Mouse (Mus musculus) MEL (cell line): ENCODE data around the gene Shb. TPM values are rescaled to one million over a fixed set of nuclear protein-coding genes. Genes with fewer than 3 reads are reported as not detected.

ENCODE experiments used
- DNase-seq: peaks from one replicate; pipeline ENCODE4 v3.0.0; 2011; ENCODE audit warnings: low read depth, low spot score
- H3K27ac ChIP-seq: 2 replicates; pipeline ENCODE4 v1.5.1; 2012; ENCODE audit warnings: low read depth, mild to moderate bottlenecking, control low read depth, low read length, moderate library complexity; ENCODE audit not compliant: control insufficient read depth
- H3K27me3 ChIP-seq, 2 experiments: fragments of 150-350 bp in 1 of 2; sonication (generic) in 1 of 2; 2 replicates each; pipeline ENCODE4 v1.6.1; 2012; ENCODE audit warnings: low read length in 2 of 2, mild to moderate bottlenecking in 2 of 2, improper control_type of control experiment in 1 of 2, moderate library complexity in 1 of 2; ENCODE audit not compliant: insufficient read depth in 2 of 2, control insufficient read depth in 1 of 2
- H3K36me3 ChIP-seq, 2 experiments: 2 replicates each; pipeline ENCODE4 v1.6.1; 2012 to 2014; ENCODE audit warnings: low read length in 2 of 2, improper control_type of control experiment in 1 of 2, inconsistent platforms in 1 of 2, mild to moderate bottlenecking in 1 of 2; ENCODE audit not compliant: insufficient read depth in 2 of 2, control insufficient read depth in 1 of 2
- H3K4me1 ChIP-seq, 2 experiments: fragments of 150-350 bp in 1 of 2; sonication (generic) in 1 of 2; 2 replicates each; pipeline ENCODE4 v1.6.1; 2012; ENCODE audit warnings: low read length in 2 of 2, improper control_type of control experiment in 1 of 2, mild to moderate bottlenecking in 1 of 2; ENCODE audit not compliant: insufficient read depth in 2 of 2, control insufficient read depth in 1 of 2
- H3K4me3 ChIP-seq, 2 experiments: fragments of 150-350 bp in 1 of 2; sonication (generic) in 1 of 2; 2 replicates each; pipeline ENCODE4 v1.5.1; 2012; ENCODE audit warnings: low read depth in 2 of 2, low read length in 2 of 2, mild to moderate bottlenecking in 2 of 2, moderate library complexity in 2 of 2, control low read depth in 1 of 2, improper control_type of control experiment in 1 of 2; ENCODE audit not compliant: control insufficient read depth in 1 of 2, insufficient read depth in 1 of 2
- H3K79me2 ChIP-seq: 2 replicates; pipeline ENCODE4 v1.6.1; 2012; ENCODE audit warnings: mild to moderate bottlenecking, low read length, moderate library complexity; ENCODE audit not compliant: control insufficient read depth, poor library complexity, insufficient read depth
- H3K9ac ChIP-seq: 2 replicates; pipeline ENCODE4 v1.6.1; 2012; ENCODE audit warnings: low read depth, mild to moderate bottlenecking, control low read depth, low read length, moderate library complexity; ENCODE audit not compliant: control insufficient read depth, poor library complexity, severe bottlenecking
- H3K9me3 ChIP-seq: fragments of 150-350 bp; sonication (generic); replicated peaks from 2 replicates; pipeline ENCODE4 v1.6.1; 2012; ENCODE audit warnings: mild to moderate bottlenecking, low read length, improper control_type of control experiment, moderate library complexity; ENCODE audit not compliant: insufficient read depth
- BHLHE40 ChIP-seq: IDR thresholded peaks from 2 replicates; pipeline ENCODE4 v1.6.1; 2012; ENCODE audit warnings: low read depth, mild to moderate bottlenecking, inconsistent platforms, low read length, improper control_type of control experiment, borderline replicate concordance
- E2F4 ChIP-seq: IDR thresholded peaks from 2 replicates; pipeline ENCODE4 v1.6.1; 2011; ENCODE audit warnings: low read depth, low read length, improper control_type of control experiment, borderline replicate concordance
- GATA1 ChIP-seq: IDR thresholded peaks from 2 replicates; pipeline ENCODE4 v1.6.1; 2011; ENCODE audit warnings: low read depth, low read length, improper control_type of control experiment
- MAZ ChIP-seq: IDR thresholded peaks from 2 replicates; pipeline ENCODE4 v1.6.1; 2012; ENCODE audit warnings: low read depth, mild to moderate bottlenecking, inconsistent platforms, low read length, improper control_type of control experiment
- MEF2A ChIP-seq: IDR thresholded peaks from 2 replicates; pipeline ENCODE4 v1.6.1; 2014; ENCODE audit warnings: low read depth, mild to moderate bottlenecking, inconsistent platforms, low read length, improper control_type of control experiment; ENCODE audit not compliant: poor library complexity, insufficient replicate concordance, severe bottlenecking; ENCODE audit errors: extremely low read depth
- NRF1 ChIP-seq: IDR thresholded peaks from 2 replicates; pipeline ENCODE4 v1.6.1; 2014; ENCODE audit warnings: low read depth, mild to moderate bottlenecking, inconsistent platforms, low read length, improper control_type of control experiment, moderate library complexity; ENCODE audit not compliant: poor library complexity, insufficient read depth, severe bottlenecking
- POLR2A ChIP-seq, 2 experiments: IDR thresholded peaks; 2 replicates each; pipeline ENCODE4 v1.6.1; 2011 to 2012; ENCODE audit warnings: low read length in 2 of 2, mild to moderate bottlenecking in 2 of 2, control low read depth in 1 of 2, improper control_type of control experiment in 1 of 2, low read depth in 1 of 2, moderate library complexity in 1 of 2; ENCODE audit not compliant: control insufficient read depth in 1 of 2, insufficient read depth in 1 of 2, poor library complexity in 1 of 2
- POLR2AphosphoS2 ChIP-seq: IDR thresholded peaks from 2 replicates; pipeline ENCODE4 v1.6.1; 2011; ENCODE audit warnings: low read length, improper control_type of control experiment
- TAL1 ChIP-seq: IDR thresholded peaks from 2 replicates; pipeline ENCODE4 v1.6.1; 2012; ENCODE audit warnings: mild to moderate bottlenecking, inconsistent platforms, low read length, moderate library complexity, mixed read lengths
- TBP ChIP-seq: IDR thresholded peaks from 2 replicates; pipeline ENCODE4 v1.8.0; 2011; ENCODE audit warnings: low read depth, low read length, improper control_type of control experiment
- UBTF ChIP-seq: IDR thresholded peaks from 2 replicates; pipeline ENCODE4 v1.6.1; 2012; ENCODE audit warnings: low read depth, mild to moderate bottlenecking, inconsistent platforms, low read length, improper control_type of control experiment, moderate library complexity, borderline replicate concordance; ENCODE audit not compliant: insufficient read depth
- USF1 ChIP-seq: IDR thresholded peaks from 2 replicates; pipeline ENCODE4 v1.6.1; 2014; ENCODE audit warnings: low read depth, mild to moderate bottlenecking, inconsistent platforms, low read length, improper control_type of control experiment, moderate library complexity
- USF2 ChIP-seq, 2 experiments: IDR thresholded peaks; 2 replicates each; pipeline ENCODE4 v1.6.1; 2011 to 2012; ENCODE audit warnings: improper control_type of control experiment in 2 of 2, low read length in 2 of 2, borderline replicate concordance in 1 of 2, inconsistent platforms in 1 of 2, low read depth in 1 of 2, mild to moderate bottlenecking in 1 of 2; ENCODE audit not compliant: insufficient read depth in 1 of 2
- ZC3H11A ChIP-seq: IDR thresholded peaks from 2 replicates; pipeline ENCODE4 v1.6.1; 2012; ENCODE audit warnings: low read depth, mild to moderate bottlenecking, inconsistent platforms, low read length, improper control_type of control experiment
- ZKSCAN1 ChIP-seq: IDR thresholded peaks from 2 replicates; pipeline ENCODE4 v1.6.1; 2012; ENCODE audit warnings: low read depth, mild to moderate bottlenecking, inconsistent platforms, low read length, improper control_type of control experiment, moderate library complexity
- ZMIZ1 ChIP-seq: IDR thresholded peaks from 2 replicates; pipeline ENCODE4 v1.6.1; 2012; ENCODE audit warnings: low read depth, mild to moderate bottlenecking, inconsistent platforms, low read length, improper control_type of control experiment, moderate library complexity
- ZNF384 ChIP-seq: IDR thresholded peaks from 2 replicates; pipeline ENCODE4 v1.6.1; 2012; ENCODE audit warnings: low read depth, mild to moderate bottlenecking, inconsistent platforms, low read length, improper control_type of control experiment
- polyA plus RNA-seq, 2 experiments: library from polyadenylated mRNA; stranded (reverse) in 1 of 2; unstranded in 1 of 2; fragments of >175 nt in 1 of 2; fragments of >200 nt in 1 of 2; gene quantifications; 2 replicates each; pipeline versions ENCODE4 v1.2.1 to v1.2.4; 2012; ENCODE audit warnings: low replicate concordance in 2 of 2, low read depth in 1 of 2; ENCODE audit not compliant: insufficient read length in 2 of 2, insufficient read depth in 1 of 2, missing spikeins in 1 of 2
- total RNA-seq: library from RNA; depleted of rRNA; stranded (reverse); fragments of 300-350 nt; gene quantifications from 2 replicates; pipeline ENCODE4 v1.2.3, GENCODE M21; 2012

The Shb gene
- total and polyA plus RNA-seq, 3 experiments = 5.2 to 13.9 TPM; not detected in 1

DNA sequence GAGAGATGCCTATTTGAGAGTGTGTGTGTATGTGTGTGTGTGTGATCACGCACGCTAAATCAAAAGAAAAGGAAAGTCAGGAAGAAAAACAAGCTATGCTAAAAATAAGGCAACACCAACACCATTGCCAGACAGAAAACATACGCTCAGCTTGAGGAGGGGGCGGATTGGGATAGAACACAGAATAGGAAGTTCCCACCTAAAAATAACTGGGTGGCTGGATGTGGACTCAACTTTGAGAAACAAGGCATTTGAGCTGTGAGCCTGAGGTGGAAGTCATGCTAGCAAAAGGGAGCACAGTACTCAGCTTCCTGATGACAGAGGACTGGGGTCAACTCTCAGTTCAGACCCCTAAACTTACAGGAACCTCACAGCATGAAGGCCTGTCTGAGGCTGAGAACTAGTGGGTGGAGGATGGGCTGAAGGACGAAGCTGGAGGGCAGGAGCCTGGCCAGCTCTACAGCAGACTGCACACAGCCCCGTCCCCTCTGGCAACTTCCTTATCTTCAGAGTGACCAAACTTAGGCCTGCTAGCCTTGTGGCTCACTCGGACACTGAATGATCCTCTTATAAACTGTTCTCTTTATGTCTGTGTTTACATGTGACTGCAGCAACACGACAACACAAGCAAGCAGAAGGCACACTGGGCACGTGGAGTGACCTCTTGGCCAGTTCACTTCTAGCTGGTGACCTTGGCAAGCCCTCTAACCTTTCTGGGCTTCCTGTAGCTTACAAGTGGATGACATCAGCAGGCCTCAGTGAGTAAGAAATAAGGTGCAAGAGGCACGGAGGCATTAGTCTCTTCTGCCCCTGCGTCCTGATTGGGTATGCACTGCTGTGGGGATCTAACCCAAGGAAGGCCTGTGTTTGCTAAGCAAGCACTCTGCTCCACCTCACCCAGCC lies 60.4 kb downstream of the Shb start:
- Histone ChIP-seq H3K27ac (no peak overlapping the region), H3K4me1 (no peaks in the 10 kb centered on the region), H3K9ac (no peak overlapping the region)

DNA sequence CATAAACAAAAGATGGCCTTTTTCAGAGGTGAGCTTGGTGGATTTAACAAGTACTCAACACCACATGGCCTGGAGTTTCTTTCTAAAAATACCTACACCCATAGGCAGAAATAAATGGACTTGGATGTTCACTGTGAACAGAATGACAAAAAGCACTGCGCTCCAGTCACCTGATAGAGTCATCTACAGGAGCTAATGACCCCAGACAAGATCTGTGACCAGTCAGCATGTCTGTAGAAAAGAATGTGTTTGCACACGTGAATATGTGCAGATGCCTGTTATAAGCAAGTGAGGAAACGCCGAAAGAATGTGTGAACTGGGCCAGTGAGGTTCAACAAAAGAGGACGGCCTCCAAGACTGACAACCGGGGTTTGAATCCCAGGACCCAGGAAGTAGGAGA lies 63.2 kb downstream of the Shb start:
- Histone ChIP-seq H3K27ac (no peak overlapping the region), H3K4me3 (no peak overlapping the region), H3K36me3 (no peaks in the 10 kb centered on the region; a peak in 1 of 4 replicates), H3K9me3 (no peaks in the 10 kb centered on the region), H3K27me3 (no peaks in the 10 kb centered on the region), H3K79me2 (no peaks in the 10 kb centered on the region), H3K9ac (no peak overlapping the region), H3K4me1 (no peaks in the 10 kb centered on the region)
- no peak for DNase-seq
- TF ChIP-seq TBP (no peak), USF2 (IDR thresholded peaks at IDR 0.05; ENCODE audit: borderline replicate concordance in 1 of 2, insufficient read depth in 1 of 2, low read depth in 1 of 2, low read length in 2 of 2) (no peak)

More for the DNA sequence above, 60.4 kb downstream of the Shb start:
- DNase-seq = no peak
- TF ChIP-seq TBP = no peak
- no peak for TF ChIP-seq ZKSCAN1
- no peak for TF ChIP-seq ZNF384
- Histone ChIP-seq H3K79me2 (no peaks in the 10 kb centered on the region), H3K4me3 (no peak overlapping the region), H3K27me3 (no peaks in the 10 kb centered on the region), H3K9me3 (no peaks in the 10 kb centered on the region), H3K36me3 (no peaks in the 10 kb centered on the region; a peak in 1 of 4 replicates)

DNA sequence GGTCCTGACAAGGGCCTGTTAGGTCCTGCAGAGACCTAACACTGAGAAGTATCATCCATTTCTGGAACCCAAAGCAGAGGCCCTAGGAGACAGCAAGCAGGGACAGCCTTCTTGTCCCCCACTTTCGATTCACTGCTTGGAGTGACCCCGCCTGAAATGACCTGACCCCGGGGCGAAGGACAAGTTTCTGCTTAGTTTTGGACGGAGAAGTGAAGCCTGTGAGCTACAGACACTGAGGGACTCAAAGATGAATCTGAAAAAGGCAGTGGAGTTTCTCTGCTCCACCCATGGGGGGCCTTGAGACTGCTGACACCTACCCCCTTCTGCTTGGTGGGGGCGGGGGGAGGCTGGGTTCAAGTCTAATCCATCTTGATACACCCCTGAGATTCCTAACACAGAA lies 63.8 kb downstream of the Shb start:
- Histone ChIP-seq H3K9me3 (no peaks in the 10 kb centered on the region), H3K27me3 (no peaks in the 10 kb centered on the region), H3K79me2 (no peaks in the 10 kb centered on the region), H3K4me3 (no peak overlapping the region), H3K27ac (no peak overlapping the region), H3K4me1 (no peaks in the 10 kb centered on the region), H3K9ac (no peak overlapping the region), H3K36me3 (no peaks in the 10 kb centered on the region; a peak in 1 of 4 replicates)
- TF ChIP-seq BHLHE40 (no peak), ZMIZ1 (no peak), GATA1 (no peak), NRF1 (no peak), TAL1 (no peak), POLR2A (IDR thresholded peaks at IDR 0.05; ENCODE audit: control insufficient read depth in 1 of 2, insufficient read depth in 1 of 2, low read depth in 1 of 2, low read length in 2 of 2, poor library complexity in 1 of 2) (no peak), E2F4 (no peak), ZC3H11A (no peak), POLR2AphosphoS2 (no peak), TBP (no peak), MAZ (no peak), USF1 (no peak), MEF2A (no peak), UBTF (no peak)
- DNase-seq = no peak
